Mouse (Mus musculus): ENCODE measurements at regions not wholly inside any gene's neighbourhood (a gene's known extent, or its start where the extent isn't known, plus 50 kb on each side); places are given as distances from the start of the nearest gene placed in this dataset.

- H3K9me3 ChIP-seq (replicated peaks; ENCODE audit: insufficient read depth, low read length), result no peaks in the 10 kb centered on the region
- no peaks in the 10 kb centered on the region for H3K79me2 ChIP-seq (ENCODE audit: control insufficient read depth, insufficient read depth, low read length, poor library complexity)
- H3K36me3 ChIP-seq (ENCODE audit: control insufficient read depth in 1 of 2, insufficient read depth in 2 of 2, low read length in 2 of 2), result no peaks in the 10 kb centered on the region
- no peak overlapping the region for H3K9ac ChIP-seq (ENCODE audit: control insufficient read depth, low read depth, low read length, poor library complexity, severe bottlenecking)
- DNase-seq (ENCODE audit: low read depth, low spot score), result no peak
- no peaks in the 10 kb centered on the region for H3K27me3 ChIP-seq (ENCODE audit: control insufficient read depth in 1 of 2, insufficient read depth in 2 of 2, low read length in 2 of 2)
- TF ChIP-seq USF2 (IDR thresholded peaks at IDR 0.05; ENCODE audit: borderline replicate concordance in 1 of 2, insufficient read depth in 1 of 2, low read depth in 1 of 2, low read length in 2 of 2), result no peak
- TF ChIP-seq CHD2 (IDR thresholded peaks at IDR 0.05; ENCODE audit: low read length), result no peak
- no peak for TF ChIP-seq USF1 (IDR thresholded peaks at IDR 0.05; ENCODE audit: low read depth, low read length)
- H3K4me1 ChIP-seq (ENCODE audit: control insufficient read depth in 1 of 2, insufficient read depth in 2 of 2, low read length in 2 of 2), result no peaks in the 10 kb centered on the region
- no peak overlapping the region for H3K27ac ChIP-seq (ENCODE audit: control insufficient read depth, low read depth, low read length)
- H3K4me3 ChIP-seq (ENCODE audit: control insufficient read depth in 1 of 2, insufficient read depth in 1 of 2, low read depth in 2 of 2, low read length in 2 of 2), result no peak overlapping the region
These were observed 438.6 kb downstream of the Speer2 start for GRCm38 (mm10) chr16:69424661-69425634.
